Mouse (Mus musculus) ovary, postnatal 10 days (tissue): ENCODE measurements around the gene Gpr137c.

Experiments
- DNase-seq: peaks from one replicate; pipeline ENCODE4 v3.0.0; 2022; ENCODE audit warnings: low spot score

The Gpr137c gene

DNA sequence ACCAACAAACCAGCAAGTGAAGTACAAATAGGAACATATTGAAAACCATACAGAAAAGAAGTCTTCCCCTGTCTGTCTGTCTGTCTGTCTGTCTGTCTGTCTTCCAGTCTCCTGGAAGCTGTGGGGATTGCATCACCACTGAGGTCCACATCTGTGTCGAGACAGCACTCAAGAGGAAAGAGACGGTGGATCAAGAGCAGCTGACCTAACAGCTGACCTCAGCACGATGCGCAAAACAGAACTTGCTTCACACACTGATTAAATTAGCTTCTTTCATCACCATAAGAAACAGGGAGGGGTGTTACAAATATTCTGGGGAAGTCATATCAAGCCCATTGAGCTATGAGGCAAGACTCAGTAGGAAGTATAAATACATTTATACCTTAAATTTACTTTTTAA, 72.1 kb downstream of the Gpr137c start:
- DNase-seq = no peak

DNA sequence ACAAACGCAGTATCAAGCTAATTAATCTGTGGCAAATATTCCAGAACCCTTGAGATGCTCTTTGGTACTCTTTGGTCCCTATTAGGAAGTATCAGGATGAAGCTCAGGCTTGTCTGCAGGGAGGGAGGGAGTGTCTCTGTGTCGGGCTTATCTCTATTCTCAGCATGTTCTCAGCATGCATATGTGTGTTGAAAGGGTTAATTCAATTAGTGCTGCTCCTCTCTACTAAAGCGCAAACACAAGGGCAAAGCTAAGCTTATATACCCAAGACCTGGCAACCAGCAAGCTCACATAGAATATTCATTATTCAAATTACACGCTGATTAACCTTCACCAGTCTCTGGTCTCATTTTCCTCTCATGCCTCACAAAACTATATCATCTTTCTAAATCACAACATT, 84.4 kb downstream of the Gpr137c start:
- DNase-seq = no peak

DNA sequence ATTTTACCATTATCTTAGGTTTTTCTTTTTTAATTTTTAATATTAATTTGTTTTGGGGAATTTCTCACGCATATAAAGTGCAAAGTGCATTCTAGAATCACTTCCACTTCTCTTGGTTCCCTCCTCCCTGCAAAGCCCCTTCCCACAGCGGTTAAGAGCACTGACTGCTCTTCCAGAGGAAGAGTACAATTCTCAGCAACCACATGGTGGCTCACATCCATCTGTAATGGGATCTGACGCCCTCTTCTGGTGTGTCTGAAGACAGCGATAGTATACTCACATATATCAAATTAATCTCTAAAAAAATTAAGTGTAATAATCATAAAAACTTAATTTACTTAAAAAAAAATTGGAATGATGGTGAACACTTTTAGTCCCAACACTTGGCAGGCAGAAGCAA, 84.9 kb downstream of the Gpr137c start:
- no peak for DNase-seq

DNA sequence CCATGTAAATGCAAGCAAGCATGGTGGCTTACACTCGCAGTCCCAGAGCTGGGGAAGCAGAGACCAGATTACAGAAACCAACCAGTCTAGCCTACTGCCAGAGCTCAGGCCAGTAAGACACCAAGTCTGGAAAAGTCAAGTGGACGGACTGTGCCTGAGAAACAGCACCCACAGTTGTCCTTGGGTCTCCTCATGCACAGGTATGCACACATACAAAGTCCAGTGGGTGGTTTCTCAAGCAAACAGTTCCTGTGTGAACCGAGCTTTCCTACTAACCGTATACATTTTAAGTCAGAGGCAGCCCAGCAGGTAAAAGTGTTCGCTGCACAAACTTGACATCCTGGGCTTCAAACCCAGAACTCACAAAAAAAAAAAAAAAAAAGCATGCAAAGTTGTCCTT, 86.3 kb downstream of the Gpr137c start:
- DNase-seq = no peak

DNA sequence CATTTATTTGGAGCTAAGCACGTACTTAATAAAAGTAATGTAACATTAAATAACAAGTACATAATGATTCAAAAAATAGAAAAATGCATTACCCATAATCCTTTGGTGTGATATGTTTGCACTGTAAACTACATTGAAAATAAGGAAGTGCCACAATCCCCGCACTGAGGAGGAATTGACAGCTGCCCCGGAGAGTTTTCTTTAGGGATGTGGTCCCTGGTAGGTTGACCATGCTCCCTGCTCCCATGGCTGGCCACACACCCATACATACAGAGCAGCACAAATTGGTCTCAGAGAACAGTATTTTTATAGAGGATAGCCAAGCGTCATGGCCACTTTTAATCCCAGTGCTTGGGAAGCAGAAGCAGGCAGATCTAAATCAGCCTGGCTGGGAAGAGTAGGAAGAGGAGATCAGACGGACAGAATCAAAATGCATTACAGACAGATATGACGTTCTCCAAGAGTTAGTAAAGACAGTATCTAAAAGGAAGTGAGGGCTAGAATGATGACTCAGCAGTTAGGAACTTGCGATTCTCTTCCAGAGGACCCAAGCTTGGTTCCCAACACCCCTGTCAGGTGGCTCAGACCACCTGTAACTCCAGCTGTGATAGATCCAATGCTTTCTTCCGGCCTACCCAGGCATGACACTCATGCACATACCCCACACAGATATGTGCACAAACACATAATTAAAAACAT, 88.3 kb downstream of the Gpr137c start:
- no peak for DNase-seq

DNA sequence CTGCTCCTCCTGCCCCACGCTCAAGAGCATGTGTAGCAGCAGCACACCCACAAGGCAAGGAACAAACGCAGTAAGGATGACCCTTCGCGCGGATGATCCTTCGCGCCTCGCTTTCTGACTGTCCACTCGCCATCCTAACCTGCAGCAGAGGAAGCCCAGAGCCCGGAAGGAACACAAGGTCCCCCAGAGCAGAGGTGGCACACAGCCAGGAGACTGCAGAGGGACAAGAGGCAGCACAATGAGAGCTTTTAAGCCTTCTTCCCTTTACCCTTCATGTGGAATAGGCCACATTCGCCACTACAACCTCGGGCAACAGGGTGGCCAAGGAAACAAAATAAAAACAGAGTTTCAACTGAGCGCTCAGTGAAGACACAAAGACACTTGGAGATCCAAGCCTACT, 90.1 kb downstream of the Gpr137c start:
- DNase-seq = no peak

DNA sequence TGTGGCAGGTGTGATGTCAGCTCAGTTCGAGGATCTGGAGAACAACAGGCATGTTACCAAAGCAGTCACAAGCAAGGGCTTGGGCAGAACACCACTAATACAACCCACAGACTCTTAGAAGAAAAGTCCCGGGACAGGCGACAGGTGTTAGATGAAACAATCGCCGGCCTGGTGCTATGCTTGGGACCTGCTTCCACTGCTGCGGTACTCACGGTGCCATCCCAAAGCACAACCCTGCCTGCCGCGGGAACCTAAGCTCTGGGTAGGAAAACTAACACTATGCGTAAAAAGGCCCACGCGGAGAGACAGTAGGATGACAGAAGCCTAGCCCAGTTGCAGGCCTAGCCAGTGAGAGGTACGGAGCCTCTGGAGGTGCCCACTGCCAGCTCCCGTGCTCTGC, 90.6 kb downstream of the Gpr137c start:
- no peak for DNase-seq

DNA sequence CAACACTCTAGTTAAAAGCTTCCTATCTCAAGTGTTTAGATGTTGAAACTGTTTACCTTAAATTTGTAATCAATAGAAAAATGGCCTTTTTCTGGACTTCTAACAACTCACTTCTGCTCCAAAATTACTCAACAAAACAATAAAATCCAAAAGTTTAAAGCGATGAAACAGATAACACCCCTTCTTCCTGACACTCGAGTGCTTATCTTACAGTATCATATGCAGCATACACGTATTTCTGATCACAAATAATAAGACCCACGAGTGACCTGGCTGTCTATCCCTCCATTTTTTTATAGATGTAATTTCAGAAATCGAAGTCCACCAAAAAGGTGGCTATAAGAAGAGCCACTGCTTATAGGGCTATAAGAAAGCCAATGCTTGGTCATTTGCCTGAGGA, 97.4 kb downstream of the Gpr137c start:
- DNase-seq = no peak

DNA sequence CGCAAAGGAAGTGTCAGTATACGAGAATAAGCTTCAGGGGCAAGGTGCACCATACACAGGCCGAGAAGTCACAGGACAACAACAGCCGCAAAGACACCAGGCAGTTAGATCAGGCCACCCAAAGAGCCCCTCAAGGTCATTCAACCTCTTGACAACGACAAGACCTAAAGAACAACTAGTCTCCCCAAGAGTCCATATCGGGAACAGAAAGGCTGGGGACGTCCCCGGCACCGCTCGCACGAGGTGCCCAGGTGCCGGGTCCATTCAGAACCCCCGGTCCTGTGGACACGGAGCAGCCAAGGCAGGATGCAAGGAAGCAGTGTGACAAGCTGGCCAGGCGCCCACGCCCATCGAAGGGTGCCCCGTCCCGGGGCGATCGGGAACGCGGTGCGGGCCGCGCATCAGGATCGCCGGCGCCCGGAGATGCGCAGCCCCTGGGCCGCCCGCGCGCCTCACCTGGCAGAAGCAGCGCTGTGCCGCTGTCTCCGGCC, 98.4 kb downstream of the Gpr137c start:
- DNase-seq = no peak

DNA sequence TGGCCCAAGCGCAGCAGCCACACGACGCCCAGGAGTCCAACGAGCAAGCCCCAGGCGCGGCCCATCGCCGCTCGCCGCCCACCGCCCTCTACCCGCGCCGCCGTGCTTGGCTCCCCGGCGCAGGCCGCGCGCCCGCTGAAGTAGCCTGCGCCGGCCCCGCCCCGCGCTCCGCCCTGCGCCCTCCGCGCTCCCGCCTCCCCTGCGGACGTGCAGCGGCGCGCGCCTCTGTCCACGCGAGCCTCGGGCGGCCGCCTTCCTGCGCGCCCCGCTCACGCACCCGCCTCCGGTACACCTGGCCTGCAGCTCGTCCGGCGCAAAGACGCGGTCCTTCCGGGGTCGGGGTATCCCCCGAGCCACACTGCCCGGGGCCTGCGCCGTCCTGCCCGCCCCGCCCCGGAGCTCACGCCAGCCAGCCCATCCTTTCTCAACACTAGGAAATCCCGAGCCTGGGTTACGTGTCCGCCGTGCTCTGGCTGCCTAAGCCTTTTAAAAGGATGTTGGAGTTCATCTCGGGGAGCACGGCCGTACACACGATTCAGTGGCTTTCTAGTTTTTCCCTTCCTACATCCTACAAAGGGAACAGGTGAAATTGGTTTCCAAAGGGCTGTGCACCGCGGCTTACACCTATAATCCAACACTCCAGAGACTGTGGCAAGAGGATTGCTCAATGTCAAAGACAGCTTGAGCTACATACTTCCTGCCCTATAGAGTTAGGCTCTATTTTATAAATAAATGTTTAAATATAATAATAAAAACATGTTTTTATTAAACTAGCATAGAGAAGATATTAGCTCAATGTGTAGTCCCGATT, 99.1 kb downstream of the Gpr137c start, which contains the start of gene Ero1l:
Gene Ero1l (minus strand): TSS at position 346 of the 811 bp plus-strand sequence.
- DNase-seq = peak; percentile 71

DNA sequence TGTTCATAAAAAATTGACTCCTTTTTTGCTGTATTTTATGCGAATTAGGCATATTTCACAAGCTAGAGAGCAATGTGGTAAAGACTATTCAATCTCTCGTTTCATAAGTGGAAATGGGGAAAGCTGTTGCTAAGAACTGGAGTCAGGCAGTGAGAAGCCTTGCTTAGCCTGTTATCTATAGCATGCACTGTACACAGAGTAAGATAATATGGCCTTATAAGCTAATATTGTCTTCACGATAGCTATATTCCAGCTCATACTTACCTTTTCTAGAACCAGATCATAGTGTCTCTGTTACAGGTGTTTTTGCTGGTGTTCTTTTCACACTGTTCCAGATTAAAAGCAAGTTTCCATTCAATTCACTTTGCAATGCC, 99.7 kb downstream of the Gpr137c start:
- DNase-seq = no peak

DNA sequence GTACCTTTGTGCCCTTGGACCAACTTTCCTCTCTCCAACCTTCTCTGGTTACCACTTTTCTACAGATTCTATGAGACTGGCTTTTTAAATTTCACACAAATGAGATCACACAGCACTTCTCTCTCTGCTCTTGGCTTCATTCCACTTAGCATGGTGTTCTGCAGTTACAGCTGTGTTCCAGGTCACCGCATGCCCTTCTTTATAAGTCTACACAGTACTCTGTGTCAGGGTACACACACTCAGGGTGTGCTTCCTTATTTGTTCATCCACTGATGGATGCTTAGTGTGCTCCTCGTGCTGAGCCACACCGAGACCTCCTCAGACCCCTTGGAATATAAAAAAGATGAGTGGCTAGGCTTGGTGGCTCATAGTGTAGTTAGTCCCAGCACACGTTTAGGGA, 100.6 kb downstream of the Gpr137c start:
- no peak for DNase-seq

DNA sequence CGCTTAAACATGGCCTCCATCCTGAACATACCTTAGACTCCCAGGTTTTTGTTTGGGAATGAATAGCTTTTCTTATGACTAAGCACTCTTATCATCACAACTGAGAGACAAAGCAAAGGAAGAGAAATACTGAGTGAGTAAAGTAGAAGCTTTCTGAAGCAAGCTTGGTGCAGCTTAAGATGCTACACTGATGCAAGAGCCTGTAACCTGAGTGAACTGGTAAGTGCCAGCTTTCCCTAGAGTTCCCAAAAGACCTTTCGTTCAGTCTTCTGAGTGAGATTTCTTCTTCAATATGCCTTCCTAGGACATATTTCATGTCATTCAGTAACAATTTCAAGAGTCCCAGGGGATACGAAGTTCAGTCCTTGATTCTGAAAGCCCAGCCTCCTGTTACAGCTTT, 101.5 kb downstream of the Gpr137c start:
- no peak for DNase-seq

DNA sequence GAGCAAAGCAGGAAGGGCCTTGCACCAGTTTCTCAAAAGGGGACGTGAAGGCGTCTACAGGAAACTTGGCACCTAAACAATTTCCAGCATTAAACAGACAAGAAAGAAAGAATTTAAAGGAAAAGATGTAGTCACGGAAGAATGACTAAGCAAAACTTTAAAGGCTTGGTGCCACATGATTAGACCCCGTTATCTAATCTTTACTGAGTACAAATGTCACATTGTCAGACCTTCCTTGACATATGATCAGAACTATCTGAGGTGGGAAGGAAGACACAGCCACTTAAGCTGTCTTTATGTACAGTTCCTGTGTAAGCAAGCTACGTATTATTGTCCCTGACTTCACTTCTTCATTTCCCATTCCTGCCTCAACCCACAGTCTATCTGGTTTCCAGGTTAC, 102.1 kb downstream of the Gpr137c start:
- DNase-seq = no peak

DNA sequence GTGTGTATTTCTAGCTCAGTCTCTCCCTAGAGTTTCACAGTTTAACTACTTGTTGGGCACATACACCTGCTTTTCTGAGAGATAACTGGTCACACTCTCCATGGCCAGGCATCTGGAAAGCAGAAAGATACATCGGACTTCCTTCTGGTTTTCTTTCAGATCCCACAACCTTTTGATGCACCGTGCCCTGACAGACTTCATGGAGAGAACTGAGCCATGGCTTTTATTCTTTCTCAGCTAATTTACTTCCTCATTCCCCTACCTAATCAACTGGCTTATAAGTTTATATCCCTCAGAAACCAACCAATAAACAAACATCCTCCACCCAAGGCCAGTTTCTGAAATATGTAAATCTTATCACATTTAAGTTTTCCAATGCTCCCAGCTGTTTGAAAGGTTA, 102.9 kb downstream of the Gpr137c start:
- no peak for DNase-seq

DNA sequence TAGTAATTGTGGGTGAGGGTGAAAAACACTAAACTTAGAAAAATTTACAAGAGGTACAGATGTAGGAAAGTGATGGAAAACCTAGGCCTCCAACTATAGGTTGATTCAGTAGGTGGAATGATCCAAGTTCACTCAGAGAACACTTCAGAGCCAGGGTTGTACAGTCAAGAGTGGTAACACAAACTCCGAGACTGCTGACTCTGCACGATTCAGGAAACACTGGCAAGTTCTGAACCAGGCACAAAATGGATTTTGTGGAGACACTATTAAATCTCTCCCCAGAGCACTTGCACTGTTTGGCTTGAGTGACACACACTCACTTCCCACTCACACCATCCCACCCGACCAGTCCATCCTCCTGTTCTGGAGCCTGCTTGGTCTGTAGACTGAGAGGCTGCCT, 103.8 kb downstream of the Gpr137c start:
- no peak for DNase-seq

DNA sequence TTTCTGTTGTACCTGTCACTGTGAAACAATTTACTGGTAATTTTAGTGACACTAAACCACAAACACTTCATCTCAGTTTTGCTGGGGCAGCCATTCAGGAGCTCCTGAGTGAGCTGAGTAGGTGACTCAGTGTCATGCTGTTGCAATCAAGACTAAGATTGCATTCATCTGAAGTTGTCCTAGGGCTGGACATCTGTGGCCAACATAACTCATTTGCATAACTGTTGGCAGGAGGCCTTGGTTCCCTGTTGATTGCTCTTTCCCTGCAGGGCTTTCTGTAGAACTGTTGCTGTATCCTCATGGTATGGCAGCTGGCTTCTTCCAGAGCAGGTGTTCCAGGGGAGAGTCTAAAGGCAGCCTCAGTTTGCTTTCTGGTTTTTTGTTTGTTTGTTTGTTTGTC, 106.0 kb downstream of the Gpr137c start:
- no peak for DNase-seq

DNA sequence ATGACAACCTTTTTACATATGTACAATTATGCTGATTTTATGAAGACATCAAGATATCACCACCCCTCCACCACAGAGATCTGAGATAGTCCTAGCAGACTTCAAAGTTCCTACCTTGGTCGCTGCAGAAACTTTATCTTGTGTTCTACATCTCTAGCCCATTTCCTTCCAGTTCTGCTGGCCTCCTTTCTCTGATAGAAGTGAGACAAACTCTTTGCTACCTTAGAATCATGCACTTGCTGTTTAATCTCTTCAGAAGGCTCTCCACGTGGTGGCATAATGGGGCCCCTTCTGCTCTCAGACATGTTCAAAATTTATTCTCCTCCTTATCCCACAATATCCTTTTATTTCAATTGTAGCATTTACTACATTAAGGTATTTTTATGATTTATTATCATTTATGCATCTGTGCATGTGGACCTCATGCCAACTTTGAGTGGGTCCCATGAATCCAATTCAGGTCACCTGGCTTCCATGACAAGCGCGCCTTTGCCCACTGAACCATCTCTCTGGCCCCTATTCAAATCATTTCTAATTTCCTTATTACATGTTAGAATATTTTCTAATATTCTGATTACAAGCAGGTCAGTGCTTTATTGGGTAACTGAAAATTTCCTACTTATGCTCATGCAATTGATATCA, 108.7 kb downstream of the Gpr137c start:
- DNase-seq = no peak

DNA sequence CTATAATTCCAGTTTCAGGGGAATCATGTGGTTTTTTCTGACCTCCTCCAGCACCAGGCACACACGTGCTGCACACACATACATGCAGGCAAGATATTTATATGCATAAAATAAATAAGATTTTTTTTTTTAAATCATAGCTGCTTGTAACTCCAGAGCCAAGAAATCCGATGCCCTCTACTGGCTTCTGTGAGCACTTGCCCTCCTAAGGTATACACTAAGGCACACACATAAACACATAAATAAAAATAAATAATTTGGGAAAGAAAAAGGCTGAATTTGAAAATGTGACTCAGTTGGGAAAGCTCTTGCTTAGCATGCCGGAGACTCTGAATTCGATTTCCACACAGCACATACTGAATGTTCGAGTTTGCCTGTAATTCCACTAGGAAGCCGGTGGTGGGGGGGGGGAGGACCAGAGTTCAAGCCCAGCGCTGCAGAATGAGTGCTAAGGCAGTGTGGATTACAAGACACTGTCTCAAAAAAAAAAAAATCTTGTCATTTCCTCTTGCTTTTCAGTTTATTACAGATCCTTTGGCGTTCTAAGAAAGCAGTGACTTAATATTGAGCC, 109.6 kb downstream of the Gpr137c start:
- no peak for DNase-seq

DNA sequence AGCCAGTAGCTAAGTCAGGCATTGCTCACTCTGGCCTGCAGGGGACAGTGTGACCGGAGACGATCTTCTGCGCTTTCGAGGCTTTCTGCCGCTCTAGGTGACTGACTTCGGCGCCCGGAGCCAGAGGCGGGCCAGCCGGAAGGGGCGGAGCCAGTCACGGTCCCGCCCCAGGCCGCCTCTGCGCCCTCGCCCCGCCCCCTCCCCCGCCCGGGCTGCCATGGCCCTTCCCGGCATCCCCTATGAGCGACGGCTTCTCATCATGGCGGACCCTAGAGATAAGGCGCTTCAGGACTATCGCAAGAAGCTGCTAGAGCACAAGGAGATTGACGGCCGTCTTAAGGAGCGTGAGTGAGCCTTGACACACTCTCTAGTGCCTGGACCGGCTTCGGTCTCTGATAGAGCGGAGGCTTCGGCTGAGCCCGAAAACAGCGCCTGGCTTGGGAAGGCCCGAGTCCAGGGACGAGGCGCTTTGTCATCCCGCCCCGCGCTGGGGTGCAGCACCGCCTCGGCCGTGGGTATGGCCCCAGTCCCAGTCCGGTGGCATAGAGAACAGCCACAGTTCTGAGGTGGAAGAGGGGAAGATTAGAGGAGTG, 110.2 kb downstream of the Gpr137c start, which contains the start of gene Psmc6:
Gene Psmc6 (plus strand): TSS at position 200 of the 593 bp plus-strand sequence.
- peak; percentile 62 for DNase-seq
